ENCODE assay signal across 11 mouse cellular contexts in the genomic region with DNA sequence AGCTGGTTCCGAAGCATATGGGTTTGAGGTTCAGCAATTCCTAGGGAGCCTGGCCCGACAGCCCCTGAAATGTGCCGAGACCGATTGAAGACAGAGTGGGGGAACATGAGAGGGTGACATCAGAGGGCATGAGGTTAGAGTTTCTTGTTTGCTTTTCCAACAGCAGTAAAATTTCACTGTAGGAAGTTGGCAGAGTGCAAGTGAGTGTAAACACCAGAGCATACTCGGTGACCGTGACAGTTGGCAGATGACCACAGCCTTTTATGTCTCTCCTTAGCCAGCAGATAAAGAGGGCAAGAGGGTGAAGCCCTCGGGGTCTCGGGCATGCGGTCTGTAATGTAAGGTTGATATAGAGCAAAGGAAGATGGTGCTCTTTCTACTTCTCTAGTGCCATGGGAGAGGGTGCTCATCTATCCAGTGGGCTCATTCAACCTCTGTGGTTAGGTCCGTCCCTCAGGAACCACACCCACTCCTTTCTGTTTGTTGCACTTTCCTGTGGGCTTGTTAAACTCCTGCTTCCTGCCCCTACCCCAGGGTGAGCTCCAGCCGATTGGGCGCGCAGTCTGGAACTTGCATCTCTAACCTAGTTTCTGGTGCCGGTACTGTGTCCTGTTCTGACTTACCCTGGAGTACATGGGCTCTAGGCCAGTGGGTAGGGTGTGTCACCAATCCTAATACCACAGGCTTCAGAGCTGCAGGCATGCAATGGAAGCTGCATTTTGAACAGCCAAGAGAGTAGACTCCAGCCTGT. TPM values are rescaled to one million over a fixed set of nuclear protein-coding genes. Genes with fewer than 3 reads are reported as not detected.
DNase-seq lines count a peak whose midpoint lies in the region; ATAC-seq and TF ChIP-seq lines count a peak whose summit lies in the region.
"Had no signal": no experiment of that assay in that cellular context is flagged by ENCODE, and none has a peak within 500 bp of the region (broad histone marks: within the 10 kb centered on the region; RNA-seq: fewer than 3 reads in every experiment).

No protein-coding gene starts in this region.

- H3K27me3 ChIP-seq in heart, postnatal 0 days (ENCODE audit: control insufficient read depth, insufficient read depth, low read length): no peaks in the 10 kb centered on the region
- no peaks in the 10 kb centered on the region for H3K27me3 ChIP-seq in liver, embryonic 15.5 days
- H3K27me3 ChIP-seq: embryonic facial prominence, embryonic 12.5 days; limb, embryonic 12.5 days had no signal

- peak; percentile 25 for ATAC-seq in CD4-positive, CD25-positive, alpha-beta regulatory T cell, adult 4 months
- peak; percentile 50 for ATAC-seq in heart, postnatal 0 days (ENCODE audit: insufficient read depth, low read depth)
- peak; percentile 54 for ATAC-seq in liver, embryonic 15.5 days (ENCODE audit: insufficient read depth)
- no peak for ATAC-seq in erythroblast, adult 5-6 weeks (replicated peaks; ENCODE audit: low FRiP score, poor library complexity, severe bottlenecking)

- no peaks in the 10 kb centered on the region for H3K36me3 ChIP-seq in heart, postnatal 0 days (replicated peaks; ENCODE audit: control insufficient read depth, insufficient read depth, low read length)
- 0 out of 2 replicates have a peak, but pooled peaks cover 8% of the 10 kb centered on the region for H3K36me3 ChIP-seq in liver, embryonic 15.5 days (replicated peaks)
- H3K36me3 ChIP-seq: embryonic facial prominence, embryonic 12.5 days; hindbrain, embryonic 13.5 days; limb, embryonic 12.5 days had no signal

- no peak for TF ChIP-seq EP300 in heart, postnatal 0 days (IDR thresholded peaks at IDR 0.05; ENCODE audit: low read depth)

- no peaks in the 10 kb centered on the region for H3K9me3 ChIP-seq in heart, postnatal 0 days (replicated peaks; ENCODE audit: control insufficient read depth, low read length)
- H3K9me3 ChIP-seq in liver, embryonic 15.5 days (replicated peaks): no peaks in the 10 kb centered on the region
- H3K9me3 ChIP-seq: embryonic facial prominence, embryonic 12.5 days; hindbrain, embryonic 13.5 days; limb, embryonic 12.5 days had no signal

- peak; percentile 71 for DNase-seq in 3134 (ENCODE audit: extremely low read depth, insufficient read length, low spot score)
- DNase-seq in heart, postnatal 0 days (ENCODE audit: low spot score): no peak
- DNase-seq in right cerebral cortex, postnatal 4 days: no peak
- no peak for DNase-seq in spleen, postnatal 36 days (ENCODE audit: low spot score in 2 of 2)
- no peak for DNase-seq in layer of hippocampus, adult 18-20 months (ENCODE audit: low spot score in 2 of 2)

- no peak overlapping the region for H3K27ac ChIP-seq in heart, postnatal 0 days (ENCODE audit: low read depth)
- H3K27ac ChIP-seq in liver, embryonic 15.5 days (replicated peaks): peak overlapping the region; percentile 55
- H3K27ac ChIP-seq: embryonic facial prominence, embryonic 12.5 days; hindbrain, embryonic 13.5 days; limb, embryonic 12.5 days had no signal

- peaks cover 14% of the 10 kb centered on the region for H3K4me1 ChIP-seq in heart, postnatal 0 days (ENCODE audit: control insufficient read depth, insufficient read depth)
- peaks cover 87% of the 10 kb centered on the region for H3K4me1 ChIP-seq in liver, embryonic 15.5 days (replicated peaks)

- H3K4me3 ChIP-seq in heart, postnatal 0 days (ENCODE audit: low read depth, low read length): no peak overlapping the region
- H3K4me3 ChIP-seq in liver, embryonic 15.5 days (replicated peaks): no peak overlapping the region
- H3K4me3 ChIP-seq: embryonic facial prominence, embryonic 12.5 days; hindbrain, embryonic 13.5 days; limb, embryonic 12.5 days had no signal

- 45% methylated on average over 14 of the region's 14 CpGs for WGBS in heart, postnatal 0 days
- WGBS in liver, embryonic 15.5 days (ENCODE audit: insufficient replicate concordance): 43% methylated on average over 14 of the region's 14 CpGs

- H3K9ac ChIP-seq in heart, postnatal 0 days (replicated peaks; ENCODE audit: low read depth, low read length): no peak overlapping the region
- no peak overlapping the region; the same call in 1 of the 2 replicates for H3K9ac ChIP-seq in liver, embryonic 15.5 days
- H3K9ac ChIP-seq: embryonic facial prominence, embryonic 12.5 days; hindbrain, embryonic 13.5 days; limb, embryonic 12.5 days had no signal

- TF ChIP-seq CTCF in heart, postnatal 0 days (IDR thresholded peaks at IDR 0.05; ENCODE audit: low read depth): no peak

- H3K4me2 ChIP-seq in heart, postnatal 0 days (ENCODE audit: low read depth, low read length): no peak overlapping the region
- H3K4me2 ChIP-seq in liver, embryonic 15.5 days: 0 out of 2 replicates have a peak overlapping the region, but pooled peaks have one; percentile 13
- H3K4me2 ChIP-seq: embryonic facial prominence, embryonic 12.5 days; hindbrain, embryonic 13.5 days; limb, embryonic 12.5 days had no signal

RNA-seq across cellular contexts. Expression of gene Galnt10, which starts 43.1 kb away (rescaled TPM):
- polyA plus RNA-seq in CD4-positive, CD25-positive, alpha-beta regulatory T cell, adult 4 months (2017; shearing (Covaris generic)): 1 to 10 TPM; 7.4 to 8.3 TPM
- 3.4 and 10.4 TPM in 2 replicates for total RNA-seq in heart, postnatal 0 days (2014; rRNA removed; ENCODE audit: low replicate concordance)
- polyA plus RNA-seq in heart, postnatal 0 days (2015; fragmentation: Nextera tagmentation; extraction: Ambion mirVana): 4.2 and 4.3 TPM in 2 replicates
- polyA plus RNA-seq in liver, embryonic 15.5 days (2015; fragmentation: Nextera tagmentation; extraction: Ambion mirVana): 27.1 and 30.9 TPM in 2 replicates
- total RNA-seq in erythroblast, adult 5-6 weeks (2015; ENCODE audit: low replicate concordance): 39.4 and 43.5 TPM in 2 replicates
- 102 and 103 TPM in 2 replicates for total RNA-seq in erythroblast, adult 5-6 weeks (2017; ENCODE audit: low replicate concordance)
- total RNA-seq in layer of hippocampus, adult 18-20 months (2021): 1 to 10 TPM; 6.1 to 7.0 TPM
